Mouse (Mus musculus) bone marrow, adult 2 months (tissue): ENCODE data around the gene Rpl35. TPM values are rescaled to one million over a fixed set of nuclear protein-coding genes. Genes with fewer than 3 reads are reported as not detected.

Experiments used
- H3K27ac ChIP-seq: fragments of 200-500 bp; 2 replicates; pipeline ENCODE4 v1.5.1; 2012; ENCODE audit warnings: low read depth, mild to moderate bottlenecking, control low read depth, inconsistent platforms, low read length; ENCODE audit not compliant: control insufficient read depth, poor library complexity, insufficient read depth
- H3K4me1 ChIP-seq: fragments of 200-500 bp; 2 replicates; pipeline ENCODE4 v1.6.1; 2011; ENCODE audit warnings: low read length; ENCODE audit not compliant: control insufficient read depth, insufficient read depth
- H3K4me3 ChIP-seq: fragments of 200-500 bp; replicated peaks from 2 replicates; pipeline ENCODE3; 2011; ENCODE audit warnings: mild to moderate bottlenecking, low read depth, low read length, control low read depth; ENCODE audit not compliant: control insufficient read depth
- CTCF ChIP-seq: fragments of 200-500 bp; IDR thresholded peaks from 2 replicates; pipeline ENCODE4 v1.5.1; 2011; ENCODE audit warnings: low read length, control low read depth; ENCODE audit not compliant: control insufficient read depth, insufficient read depth
- POLR2A ChIP-seq: fragments of 200-500 bp; IDR thresholded peaks from 2 replicates; pipeline ENCODE4 v1.6.1; 2011; ENCODE audit warnings: low read depth, mild to moderate bottlenecking, control low read depth, low read length, borderline replicate concordance; ENCODE audit not compliant: control insufficient read depth
- WGBS: fragments of 180-500 bp; shearing (Covaris S2); methylation state at CpG from one replicate; pipeline ENCODE4 v1.1.7; 2018; 5-methylcytosine and 5-hydroxymethylcytosine counted together
- polyA plus RNA-seq: library from polyadenylated mRNA; stranded (reverse); fragments of >200 nt; gene quantifications from 2 replicates; pipeline ENCODE4 v1.2.4, GENCODE M21; 2011; ENCODE audit warnings: low replicate concordance; ENCODE audit not compliant: missing spikeins, insufficient read depth, insufficient read length

The Rpl35 gene
- polyA plus RNA-seq, 1 experiment = 218 TPM

GRCm38 (mm10) chr2:39000587-39000919 is 4.9 kb downstream of the Rpl35 start:
- no peak for TF ChIP-seq CTCF
- TF ChIP-seq POLR2A = no peak
- Histone ChIP-seq H3K27ac (no peak overlapping the region), H3K4me3 (no peak overlapping the region), H3K4me1 (peaks cover 1% of the 10 kb centered on the region; the same call in 1 of the 2 replicates)
- 81% methylated on average over 4 of the region's 4 CpGs for WGBS

- 65% methylated on average over 8 of the region's 8 CpGs for WGBS
- no peak overlapping the region for H3K4me3 ChIP-seq
- TF ChIP-seq CTCF (no peak), POLR2A (no peak)
- peaks cover 1% of the 10 kb centered on the region; the same call in 1 of the 2 replicates for H3K4me1 ChIP-seq
- no peak overlapping the region for H3K27ac ChIP-seq
Observed at GRCm38 (mm10) chr2:38999910-39000586, 5.4 kb downstream of the Rpl35 start.

GRCm38 (mm10) chr2:38999381-38999780 is 6.0 kb downstream of the Rpl35 start:
- Histone ChIP-seq H3K27ac (no peak overlapping the region), H3K4me1 (peaks cover 1% of the 10 kb centered on the region; the same call in 1 of the 2 replicates), H3K4me3 (no peak overlapping the region)
- 63% methylated on average over 4 of the region's 4 CpGs for WGBS
- TF ChIP-seq POLR2A (no peak), CTCF (no peak)

- H3K4me3 ChIP-seq = peak within 1 kb of the TSS; percentile 71
- H3K4me1 ChIP-seq = no peaks in the 10 kb centered on the region; the same call in 1 of the 2 replicates
- H3K27ac ChIP-seq = no peak within 1 kb of the TSS
- 11% methylated on average over 33 of the region's 33 CpGs for WGBS
- TF ChIP-seq POLR2A = peak; percentile 34; the same call in 1 of the 2 replicates
- TF ChIP-seq CTCF = peak; percentile 91
Observed at GRCm38 (mm10) chr2:38997386-38998374, 7.7 kb downstream of the Rpl35 start, which contains the start of gene Wdr38. Gene Wdr38 (plus strand): TSS chr2:38997476.

GRCm38 (mm10) chr2:38992452-38992851 is 13.0 kb downstream of the Rpl35 start:
- 75% methylated on average over 4 of the region's 4 CpGs for WGBS

GRCm38 (mm10) chr2:38992004-38992403 is 13.4 kb downstream of the Rpl35 start:
- Histone ChIP-seq H3K4me1 (peaks cover 2% of the 10 kb centered on the region; the same call in 1 of the 2 replicates), H3K4me3 (no peak overlapping the region), H3K27ac (no peak overlapping the region)
- no peak for TF ChIP-seq POLR2A
- TF ChIP-seq CTCF = no peak
- WGBS = 59% methylated on average over 4 of the region's 4 CpGs

More at GRCm38 (mm10) chr2:38992452-38992851, 13.0 kb downstream of the Rpl35 start:
- Histone ChIP-seq H3K27ac (no peak overlapping the region), H3K4me3 (no peak overlapping the region), H3K4me1 (peaks cover 2% of the 10 kb centered on the region; the same call in 1 of the 2 replicates)
- TF ChIP-seq CTCF (no peak), POLR2A (no peak)

GRCm38 (mm10) chr2:38988929-38989328 is 16.5 kb downstream of the Rpl35 start:
- no peak overlapping the region for H3K27ac ChIP-seq
- no peak overlapping the region for H3K4me3 ChIP-seq
- no peak for TF ChIP-seq POLR2A
- no peak for TF ChIP-seq CTCF
- WGBS = 72% methylated on average over 2 of the region's 2 CpGs
- H3K4me1 ChIP-seq = peaks cover 2% of the 10 kb centered on the region; the same call in 1 of the 2 replicates
